Mouse (Mus musculus) ES-Bruce4 (cell line): Measurements from ENCODE around the gene Elf2. TPM values are rescaled to one million over a fixed set of nuclear protein-coding genes. Genes with fewer than 3 reads are reported as not detected.

Experiments used
- H3K27ac ChIP-seq: 2 replicates; pipeline ENCODE4 v1.5.1; 2012; ENCODE audit warnings: low read length, inconsistent platforms; ENCODE audit not compliant: insufficient read depth
- H3K27me3 ChIP-seq: 2 replicates; pipeline ENCODE4 v1.6.1; 2012; ENCODE audit warnings: mild to moderate bottlenecking, low read length, inconsistent platforms; ENCODE audit not compliant: control insufficient read depth, poor library complexity, insufficient read depth, severe bottlenecking
- H3K36me3 ChIP-seq: 2 replicates; pipeline ENCODE4 v1.6.1; 2012; ENCODE audit warnings: inconsistent platforms, mild to moderate bottlenecking, low read length, moderate library complexity; ENCODE audit not compliant: control insufficient read depth, poor library complexity, insufficient read depth, severe bottlenecking
- H3K4me1 ChIP-seq: one replicate; pipeline ENCODE4 v1.8.1; 2011; ENCODE audit warnings: low read length; ENCODE audit not compliant: control insufficient read depth, insufficient read depth
- H3K4me3 ChIP-seq: 2 replicates; pipeline ENCODE4 v1.5.1; 2011; ENCODE audit warnings: low read depth, mild to moderate bottlenecking, low read length
- H3K9ac ChIP-seq: 2 replicates; pipeline ENCODE4 v1.6.1; 2012; ENCODE audit warnings: low read depth, mild to moderate bottlenecking, inconsistent platforms; ENCODE audit not compliant: poor library complexity, severe bottlenecking
- H3K9me3 ChIP-seq: replicated peaks from 2 replicates; pipeline ENCODE4 v1.6.1; 2012; ENCODE audit warnings: mild to moderate bottlenecking, low read length, inconsistent platforms; ENCODE audit not compliant: control insufficient read depth, poor library complexity, insufficient read depth, severe bottlenecking
- CTCF ChIP-seq: IDR thresholded peaks from one replicate; pipeline ENCODE4 v1.8.1; 2011; ENCODE audit warnings: low read depth, low read length
- EP300 ChIP-seq: IDR thresholded peaks from 2 replicates; pipeline ENCODE4 v1.6.1; 2011; ENCODE audit warnings: low read depth, low read length; ENCODE audit not compliant: insufficient read depth
- POLR2A ChIP-seq: IDR thresholded peaks from one replicate; pipeline ENCODE4 v1.8.1; 2011; ENCODE audit warnings: low read length; ENCODE audit not compliant: insufficient read depth
- polyA plus RNA-seq: library from polyadenylated mRNA; stranded (reverse); fragments of >200 nt; gene quantifications from 2 replicates; pipeline ENCODE4 v1.2.4, GENCODE M21; 2011; ENCODE audit warnings: low read depth; ENCODE audit not compliant: missing spikeins, insufficient read depth, insufficient read length

Gene Elf2
- polyA plus RNA-seq, 1 experiment, result 57.7 TPM

- H3K4me1 ChIP-seq, result no peaks in the 10 kb centered on the region
- H3K27me3 ChIP-seq, result no peaks in the 10 kb centered on the region
- H3K27ac ChIP-seq, result no peak overlapping the region
- no peak for TF ChIP-seq EP300
- no peak for TF ChIP-seq CTCF
- TF ChIP-seq POLR2A, result no peak
- H3K9me3 ChIP-seq, result no peaks in the 10 kb centered on the region
- H3K36me3 ChIP-seq, result no peaks in the 10 kb centered on the region; the same call in 1 of the 2 replicates
- H3K9ac ChIP-seq, result peak overlapping the region; percentile 95
- peak overlapping the region; percentile 84 for H3K4me3 ChIP-seq
These were observed 115.2 kb downstream of the Elf2 start for GRCm38 (mm10) chr3:51225226-51225750.

- TF ChIP-seq EP300, result no peak; the same call in 1 of the 2 replicates
- peak; percentile 85 for TF ChIP-seq POLR2A
- H3K4me3 ChIP-seq, result peak within 1 kb of the TSS; percentile 84
- H3K4me1 ChIP-seq, result no peaks in the 10 kb centered on the region
These were observed 115.9 kb downstream of the Elf2 start, which contains the start of gene Noct for GRCm38 (mm10) chr3:51224363-51225225. Gene Noct (plus strand): TSS chr3:51224447.

GRCm38 (mm10) chr3:51223556-51223955, 116.9 kb downstream of the Elf2 start:
- H3K9me3 ChIP-seq, result no peaks in the 10 kb centered on the region
- no peak overlapping the region for H3K4me3 ChIP-seq
- peak overlapping the region; percentile 95 for H3K9ac ChIP-seq
- TF ChIP-seq EP300 (no peak), CTCF (no peak), POLR2A (no peak)
- no peaks in the 10 kb centered on the region for H3K27me3 ChIP-seq
- no peaks in the 10 kb centered on the region for H3K36me3 ChIP-seq
- peak overlapping the region; percentile 86 for H3K27ac ChIP-seq
- peaks cover 2% of the 10 kb centered on the region for H3K4me1 ChIP-seq

More at GRCm38 (mm10) chr3:51224363-51225225, 115.9 kb downstream of the Elf2 start, which contains the start of gene Noct:
- Histone ChIP-seq H3K9ac (peak within 1 kb of the TSS; percentile 95), H3K27me3 (no peaks in the 10 kb centered on the region), H3K36me3 (no peaks in the 10 kb centered on the region; the same call in 1 of the 2 replicates), H3K27ac (peak within 1 kb of the TSS; percentile 86), H3K9me3 (no peaks in the 10 kb centered on the region)

- H3K27ac ChIP-seq, result peak overlapping the region; percentile 86
These were observed 117.5 kb downstream of the Elf2 start for GRCm38 (mm10) chr3:51222834-51223460.

GRCm38 (mm10) chr3:51222302-51222701, 118.2 kb downstream of the Elf2 start:
- peak overlapping the region; percentile 22; the same call in 1 of the 2 replicates for H3K27ac ChIP-seq
- H3K27me3 ChIP-seq, result no peaks in the 10 kb centered on the region
- no peaks in the 10 kb centered on the region for H3K9me3 ChIP-seq
- H3K4me3 ChIP-seq, result no peak overlapping the region
- TF ChIP-seq POLR2A (no peak), EP300 (no peak), CTCF (no peak)
- peaks cover 2% of the 10 kb centered on the region for H3K4me1 ChIP-seq
- H3K9ac ChIP-seq, result no peak overlapping the region
- no peaks in the 10 kb centered on the region for H3K36me3 ChIP-seq

More at GRCm38 (mm10) chr3:51222834-51223460, 117.5 kb downstream of the Elf2 start:
- no peak for TF ChIP-seq CTCF
- no peak for TF ChIP-seq POLR2A
- no peak for TF ChIP-seq EP300
- Histone ChIP-seq H3K9ac (peak overlapping the region; percentile 95; the same call in 1 of the 2 replicates), H3K4me3 (no peak overlapping the region), H3K9me3 (no peaks in the 10 kb centered on the region), H3K27me3 (no peaks in the 10 kb centered on the region), H3K36me3 (no peaks in the 10 kb centered on the region), H3K4me1 (peaks cover 2% of the 10 kb centered on the region)
